Mouse (Mus musculus): ENCODE results near the gene 4933411K16Rik. TPM values are rescaled to one million over a fixed set of nuclear protein-coding genes. Genes with fewer than 3 reads are reported as not detected.

4933411K16Rik gene
- not detected in 2 replicates for polyA plus RNA-seq (2016; fragmentation: Nextera tagmentation; extraction: Ambion mirVana)

DNA sequence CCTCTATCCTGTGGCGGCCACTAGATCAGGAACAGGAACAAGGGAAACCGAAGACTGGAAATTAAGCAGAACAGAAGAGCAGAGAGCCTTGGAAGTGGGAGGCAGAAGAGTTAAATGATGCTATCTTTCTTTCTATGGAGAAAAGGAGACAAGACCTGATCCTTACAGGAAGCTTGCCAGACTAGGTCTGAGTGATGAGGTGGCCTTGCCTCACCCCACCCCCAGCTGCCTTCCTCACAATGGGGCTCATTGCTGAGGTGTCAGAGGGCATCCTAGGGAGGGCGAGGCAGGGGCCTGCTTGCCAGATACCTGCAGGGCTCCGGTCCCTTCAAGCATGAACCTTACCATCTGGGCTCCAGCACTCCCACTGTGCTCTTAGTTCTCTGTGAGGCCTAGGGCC, at the start of gene 4933411K16Rik:
Gene 4933411K16Rik, plus strand, starts transcription at position 301 of the 400 bp plus-strand sequence.
- no peak for ATAC-seq (ENCODE audit: low FRiP score, low read depth)
- H3K4me2 ChIP-seq (replicated peaks), result no peak within 1 kb of the TSS
- no peaks in the 10 kb centered on the region for H3K9me3 ChIP-seq
- H3K36me3 ChIP-seq, result no peaks in the 10 kb centered on the region
- no peak within 1 kb of the TSS for H3K9ac ChIP-seq
- 78% methylated on average over 4 of the region's 4 CpGs for WGBS
- H3K4me1 ChIP-seq, result no peaks in the 10 kb centered on the region
- H3K27ac ChIP-seq, result no peak within 1 kb of the TSS
- no peaks in the 10 kb centered on the region for H3K27me3 ChIP-seq (replicated peaks)
- no peak within 1 kb of the TSS for H3K4me3 ChIP-seq

DNA sequence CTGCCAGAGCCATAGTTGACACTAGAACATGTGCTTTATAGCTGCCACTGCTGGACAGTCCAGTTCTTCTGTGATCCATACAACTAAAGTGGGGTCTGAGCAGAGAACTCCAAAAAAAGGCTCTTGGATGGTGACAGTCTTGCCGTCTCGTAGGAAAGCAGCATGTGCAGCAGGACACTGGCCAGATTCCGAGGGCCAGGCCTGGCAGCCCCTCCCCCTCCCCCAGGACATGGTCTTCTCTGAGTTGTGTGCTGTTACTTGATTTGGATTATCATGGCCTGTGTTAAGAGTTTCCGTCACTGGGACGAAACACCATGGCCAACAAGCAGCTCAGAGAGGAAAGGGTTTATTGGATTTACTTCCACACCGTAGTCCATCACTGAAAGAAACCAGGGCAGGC, 47.8 kb upstream of the 4933411K16Rik start:
- H3K4me1 ChIP-seq, result 0 out of 2 replicates have a peak, but pooled peaks cover 5% of the 10 kb centered on the region
- 82% methylated on average over 6 of the region's 6 CpGs for WGBS
- no peak for ATAC-seq (ENCODE audit: low FRiP score, low read depth)

DNA sequence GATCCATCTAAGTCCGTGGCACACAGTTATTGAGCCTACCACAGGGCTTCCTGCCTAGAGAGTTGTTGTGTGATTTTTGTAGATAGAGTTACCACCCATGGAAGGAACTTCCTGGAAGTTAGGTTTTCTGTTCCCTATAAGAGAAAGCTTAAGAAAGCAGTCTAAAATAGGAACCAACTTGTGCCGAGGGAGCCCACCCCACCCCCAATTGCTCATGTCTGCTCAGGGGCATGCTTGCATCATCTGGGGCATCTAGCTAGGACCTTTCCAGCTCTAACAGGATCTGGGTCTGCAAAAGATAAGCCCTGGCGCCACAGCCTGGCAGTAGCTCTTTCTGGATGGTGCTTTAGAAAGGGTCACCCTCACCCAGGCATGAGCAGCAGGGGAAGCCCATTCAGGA, 46.4 kb upstream of the 4933411K16Rik start:
- WGBS, result 90% methylated on average over 3 of the region's 3 CpGs
- Histone ChIP-seq H3K27me3 (replicated peaks) (no peaks in the 10 kb centered on the region), H3K9me3 (no peaks in the 10 kb centered on the region), H3K9ac (no peak overlapping the region), H3K36me3 (no peaks in the 10 kb centered on the region), H3K4me2 (replicated peaks) (no peak overlapping the region), H3K4me1 (peaks cover 8% of the 10 kb centered on the region; the same call in 1 of the 2 replicates), H3K4me3 (no peak overlapping the region), H3K27ac (no peak overlapping the region)
- no peak for ATAC-seq (ENCODE audit: low FRiP score, low read depth)

More for the DNA sequence above, 47.8 kb upstream of the 4933411K16Rik start:
- H3K27me3 ChIP-seq (replicated peaks), result no peaks in the 10 kb centered on the region
- no peak overlapping the region for H3K4me2 ChIP-seq (replicated peaks)
- no peaks in the 10 kb centered on the region for H3K36me3 ChIP-seq
- H3K9me3 ChIP-seq, result no peaks in the 10 kb centered on the region
- no peak overlapping the region for H3K9ac ChIP-seq
- H3K4me3 ChIP-seq, result no peak overlapping the region
- no peak overlapping the region for H3K27ac ChIP-seq

DNA sequence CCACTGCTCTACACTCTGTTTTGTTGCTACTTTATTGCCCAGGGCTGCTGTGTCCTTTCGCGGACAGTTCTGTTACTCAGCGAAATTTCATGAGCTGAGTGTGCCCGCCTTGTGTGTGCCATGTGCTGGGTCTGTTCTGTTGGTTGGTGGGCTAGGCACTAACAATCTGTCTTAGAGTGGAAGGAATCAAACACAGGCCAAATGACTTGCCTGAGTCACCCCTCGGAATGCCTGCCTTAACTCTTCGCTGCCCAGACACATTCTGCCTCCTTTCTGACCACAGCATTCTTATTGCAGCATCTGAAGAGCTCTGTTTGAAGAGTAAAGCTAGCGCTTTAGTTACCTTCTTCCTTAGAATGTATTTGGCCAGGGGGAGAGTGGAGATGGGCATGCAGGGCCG, 45.5 kb upstream of the 4933411K16Rik start:
- Histone ChIP-seq H3K27ac (no peak overlapping the region), H3K9me3 (no peaks in the 10 kb centered on the region), H3K27me3 (replicated peaks) (no peaks in the 10 kb centered on the region), H3K36me3 (no peaks in the 10 kb centered on the region), H3K4me3 (no peak overlapping the region), H3K4me2 (replicated peaks) (no peak overlapping the region), H3K4me1 (peaks cover 11% of the 10 kb centered on the region; the same call in 1 of the 2 replicates), H3K9ac (no peak overlapping the region)
- no peak for ATAC-seq (ENCODE audit: low FRiP score, low read depth)
- 65% methylated on average over 8 of the region's 8 CpGs for WGBS

DNA sequence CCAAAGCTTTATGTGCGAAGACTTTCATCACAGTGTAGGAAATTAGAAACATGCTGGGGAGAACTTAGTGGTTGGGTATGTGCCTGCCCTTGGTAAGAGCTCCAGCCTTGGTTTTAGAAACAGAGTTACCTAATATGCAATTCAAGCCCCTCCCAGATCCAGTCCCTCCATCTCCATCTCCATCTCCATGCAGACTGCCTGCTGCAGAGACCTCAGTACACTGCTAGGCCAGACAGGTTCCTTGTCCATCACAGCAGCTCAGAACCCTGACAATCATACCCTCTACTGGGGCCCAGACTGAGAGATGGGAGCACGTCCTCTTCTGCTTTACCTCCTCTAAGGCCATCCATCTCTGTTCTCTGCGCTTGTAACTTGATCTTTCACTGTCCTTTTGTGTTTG, 43.5 kb upstream of the 4933411K16Rik start:
- no peaks in the 10 kb centered on the region for H3K27me3 ChIP-seq (replicated peaks)
- H3K4me1 ChIP-seq, result peaks cover 11% of the 10 kb centered on the region; the same call in 1 of the 2 replicates
- H3K36me3 ChIP-seq, result no peaks in the 10 kb centered on the region
- no peak overlapping the region for H3K9ac ChIP-seq
- H3K4me3 ChIP-seq, result no peak overlapping the region
- no peak for ATAC-seq (ENCODE audit: low FRiP score, low read depth)
- 52% methylated on average over 3 of the region's 3 CpGs for WGBS
- no peak overlapping the region for H3K27ac ChIP-seq
- no peaks in the 10 kb centered on the region for H3K9me3 ChIP-seq
- H3K4me2 ChIP-seq (replicated peaks), result no peak overlapping the region

DNA sequence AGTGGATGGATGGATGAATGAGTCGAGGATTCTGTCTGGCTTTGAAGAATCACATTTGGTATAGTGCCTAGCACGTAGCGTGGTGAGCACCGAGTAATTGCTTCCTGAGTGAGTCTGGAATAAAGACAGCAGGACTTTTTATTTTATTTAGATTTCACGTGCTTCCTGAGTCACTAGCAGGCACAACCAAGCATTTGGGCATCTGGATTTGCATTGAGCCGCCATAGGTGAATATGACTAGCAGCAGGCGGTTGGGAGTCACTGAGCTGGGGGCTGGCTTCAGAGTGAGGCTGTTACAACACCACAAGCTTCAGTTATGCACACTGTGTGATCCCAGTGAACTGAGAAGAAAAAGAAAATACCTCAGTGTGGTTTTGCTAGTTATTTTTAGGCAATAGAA, 43.0 kb upstream of the 4933411K16Rik start:
- Histone ChIP-seq H3K4me1 (peaks cover 11% of the 10 kb centered on the region; the same call in 1 of the 2 replicates), H3K4me3 (no peak overlapping the region), H3K9me3 (no peaks in the 10 kb centered on the region), H3K27me3 (replicated peaks) (no peaks in the 10 kb centered on the region), H3K36me3 (no peaks in the 10 kb centered on the region), H3K9ac (no peak overlapping the region), H3K4me2 (replicated peaks) (no peak overlapping the region), H3K27ac (no peak overlapping the region)
- ATAC-seq (ENCODE audit: low FRiP score, low read depth), result no peak
- WGBS, result 63% methylated on average over 7 of the region's 7 CpGs

DNA sequence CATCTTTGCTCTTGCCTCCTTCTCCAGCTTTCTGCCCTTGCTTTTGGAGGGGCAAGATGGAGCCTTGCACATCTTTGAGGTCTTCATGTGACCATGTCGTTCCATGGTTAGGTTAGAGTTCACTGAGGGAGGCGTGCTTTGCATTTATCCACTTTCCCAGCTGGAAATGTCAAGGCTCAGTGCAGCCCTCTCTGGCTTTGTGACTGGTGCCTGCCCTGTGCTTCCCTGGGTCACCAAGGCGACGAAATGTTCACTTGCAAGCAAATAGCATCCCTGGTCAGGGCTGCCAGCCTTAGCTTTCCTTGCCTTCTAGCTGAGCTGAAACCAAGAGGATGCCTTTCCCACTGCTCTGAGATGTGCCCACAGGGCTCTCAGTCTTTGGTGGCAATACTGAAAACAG, 41.6 kb upstream of the 4933411K16Rik start:
- no peak overlapping the region for H3K4me2 ChIP-seq (replicated peaks)
- no peak overlapping the region for H3K9ac ChIP-seq
- H3K27ac ChIP-seq, result no peak overlapping the region
- H3K36me3 ChIP-seq, result no peaks in the 10 kb centered on the region
- no peaks in the 10 kb centered on the region for H3K27me3 ChIP-seq (replicated peaks)
- no peak overlapping the region for H3K4me3 ChIP-seq
- H3K4me1 ChIP-seq, result peaks cover 11% of the 10 kb centered on the region; the same call in 1 of the 2 replicates
- WGBS, result 58% methylated on average over 4 of the region's 4 CpGs
- no peak for ATAC-seq (ENCODE audit: low FRiP score, low read depth)
- H3K9me3 ChIP-seq, result no peaks in the 10 kb centered on the region

DNA sequence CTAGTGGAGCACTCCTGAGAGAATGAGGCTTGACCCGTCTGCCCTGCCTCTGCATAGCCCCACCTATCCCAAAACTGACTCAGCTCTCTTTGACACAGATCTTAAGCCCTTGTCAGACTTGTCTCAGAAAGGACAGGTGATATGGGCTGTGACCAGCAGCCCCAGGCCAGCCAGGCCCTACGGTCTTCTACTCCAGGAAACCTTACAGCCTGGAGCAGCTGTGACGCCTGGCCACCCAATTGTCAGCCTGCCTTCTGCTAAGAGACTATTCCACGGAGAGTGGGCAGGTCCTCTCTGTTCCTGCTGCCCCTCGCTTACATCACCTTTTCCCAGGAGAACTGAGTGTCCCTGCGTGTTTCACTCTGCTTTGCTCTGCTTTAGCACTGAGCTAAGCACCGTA, 40.9 kb upstream of the 4933411K16Rik start:
- H3K4me1 ChIP-seq, result peaks cover 11% of the 10 kb centered on the region; the same call in 1 of the 2 replicates
- H3K27ac ChIP-seq, result no peak overlapping the region
- H3K27me3 ChIP-seq (replicated peaks), result no peaks in the 10 kb centered on the region
- 83% methylated on average over 7 of the region's 7 CpGs for WGBS
- no peak for ATAC-seq (ENCODE audit: low FRiP score, low read depth)
- H3K4me2 ChIP-seq (replicated peaks), result no peak overlapping the region
- no peak overlapping the region for H3K9ac ChIP-seq
- no peak overlapping the region for H3K4me3 ChIP-seq
- H3K9me3 ChIP-seq, result no peaks in the 10 kb centered on the region
- no peaks in the 10 kb centered on the region for H3K36me3 ChIP-seq

DNA sequence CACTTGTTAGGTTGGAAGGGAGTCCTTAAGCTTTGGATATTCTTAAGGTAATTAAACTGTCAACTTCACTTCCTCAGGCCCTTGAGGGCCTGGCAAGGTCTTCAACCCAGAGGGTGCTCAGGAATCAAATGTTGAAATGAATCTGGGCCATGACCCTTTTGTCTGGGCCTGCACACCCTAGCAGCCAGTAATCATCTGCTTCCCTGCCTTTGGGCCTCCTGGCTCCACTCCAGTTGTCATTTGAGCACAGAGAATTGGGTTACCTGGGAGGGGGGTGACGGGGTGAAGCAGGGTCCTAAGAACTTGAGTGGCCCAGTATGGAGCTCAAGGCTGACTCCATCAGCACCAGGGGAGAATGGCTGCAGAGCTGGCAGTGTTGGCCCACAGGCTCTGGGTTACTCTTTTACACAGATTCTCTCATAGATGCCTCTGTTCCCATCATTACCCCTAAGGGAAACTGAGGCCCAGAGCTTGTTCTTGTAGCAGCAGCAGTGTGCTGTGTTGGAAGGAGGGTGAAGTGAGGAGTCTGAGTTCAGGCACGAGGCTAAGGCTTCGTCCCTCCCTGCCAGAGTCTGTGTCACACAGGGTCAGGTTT, 37.7 kb upstream of the 4933411K16Rik start:
- H3K4me1 ChIP-seq, result peaks cover 12% of the 10 kb centered on the region; the same call in 1 of the 2 replicates
- H3K4me3 ChIP-seq, result no peak overlapping the region
- no peak overlapping the region for H3K9ac ChIP-seq
- no peak overlapping the region for H3K27ac ChIP-seq
- WGBS, result 88% methylated on average over 3 of the region's 3 CpGs
- no peaks in the 10 kb centered on the region for H3K9me3 ChIP-seq
- ATAC-seq (ENCODE audit: low FRiP score, low read depth), result no peak
- no peaks in the 10 kb centered on the region for H3K36me3 ChIP-seq
- no peak overlapping the region for H3K4me2 ChIP-seq (replicated peaks)
- no peaks in the 10 kb centered on the region for H3K27me3 ChIP-seq (replicated peaks)

DNA sequence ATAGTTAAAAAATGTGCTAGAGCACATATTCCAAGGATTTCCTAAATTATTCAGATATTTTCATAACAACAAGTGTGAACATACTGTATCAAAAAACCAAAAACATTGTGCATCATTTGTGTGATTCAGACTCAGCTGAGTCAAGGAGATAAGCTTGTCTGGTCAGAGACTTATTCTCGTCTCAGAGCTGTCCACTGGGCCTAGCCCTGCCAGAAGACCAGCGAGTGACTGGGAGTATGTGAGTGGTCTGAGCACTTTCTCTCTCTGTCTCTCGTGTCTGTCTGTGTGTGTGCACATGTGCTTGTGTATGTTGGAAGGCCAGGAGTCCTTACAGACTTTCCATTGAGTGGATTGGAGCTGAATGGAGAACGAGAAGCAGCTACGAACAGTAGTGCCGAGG, 37.0 kb upstream of the 4933411K16Rik start:
- Histone ChIP-seq H3K9ac (no peak overlapping the region), H3K4me3 (no peak overlapping the region), H3K9me3 (no peaks in the 10 kb centered on the region), H3K27ac (no peak overlapping the region), H3K36me3 (no peaks in the 10 kb centered on the region), H3K27me3 (replicated peaks) (no peaks in the 10 kb centered on the region), H3K4me1 (peaks cover 12% of the 10 kb centered on the region; the same call in 1 of the 2 replicates), H3K4me2 (replicated peaks) (no peak overlapping the region)
- 84% methylated on average over 6 of the region's 6 CpGs for WGBS
- no peak for ATAC-seq (ENCODE audit: low FRiP score, low read depth)

DNA sequence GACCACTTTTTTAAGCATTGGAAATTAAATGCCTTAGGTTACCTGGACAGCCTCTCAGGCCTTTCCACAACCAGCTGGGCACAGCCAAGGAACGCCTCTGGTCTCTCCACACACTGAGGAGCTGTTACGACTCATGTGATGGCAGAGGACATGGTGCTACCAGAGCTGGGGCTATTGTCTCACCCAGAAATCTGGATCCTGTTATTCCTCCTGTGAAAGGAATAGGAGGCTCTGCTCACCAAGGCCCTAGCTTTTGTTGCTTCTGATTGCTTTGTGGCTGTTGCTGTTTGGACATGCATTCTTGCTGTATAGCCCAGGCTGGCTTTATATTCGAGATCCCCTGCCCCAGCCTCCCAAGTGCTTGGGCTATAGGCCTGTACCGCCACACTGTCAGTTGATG, 35.8 kb upstream of the 4933411K16Rik start:
- no peak overlapping the region for H3K4me3 ChIP-seq
- no peaks in the 10 kb centered on the region for H3K9me3 ChIP-seq
- no peak overlapping the region for H3K4me2 ChIP-seq (replicated peaks)
- no peaks in the 10 kb centered on the region for H3K27me3 ChIP-seq (replicated peaks)
- H3K27ac ChIP-seq, result no peak overlapping the region
- H3K36me3 ChIP-seq, result no peaks in the 10 kb centered on the region
- 0 out of 2 replicates have a peak, but pooled peaks cover 6% of the 10 kb centered on the region for H3K4me1 ChIP-seq
- ATAC-seq (ENCODE audit: low FRiP score, low read depth), result no peak
- H3K9ac ChIP-seq, result no peak overlapping the region
- 66% methylated on average over 4 of the region's 4 CpGs for WGBS

DNA sequence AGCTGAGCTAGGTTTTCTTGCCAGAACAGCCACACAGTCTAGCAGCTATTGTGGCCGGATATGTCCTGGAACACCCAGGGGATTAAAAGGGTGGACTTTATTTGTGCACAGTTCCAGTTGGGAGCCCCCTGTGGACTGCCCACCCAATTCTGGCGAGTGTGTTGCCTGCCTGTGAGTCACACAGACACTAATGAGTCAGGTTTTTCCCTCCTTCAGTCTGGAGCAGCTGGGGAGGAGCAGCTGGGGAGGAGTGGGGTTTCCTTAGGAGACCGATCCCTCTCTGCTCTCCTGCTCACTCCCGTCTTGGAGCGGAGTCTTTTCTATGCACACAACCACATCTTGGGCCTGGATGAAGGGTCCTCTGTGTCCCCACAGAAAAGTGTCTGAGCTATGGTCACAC, 35.2 kb upstream of the 4933411K16Rik start:
- no peak overlapping the region for H3K4me3 ChIP-seq
- no peak overlapping the region for H3K9ac ChIP-seq
- H3K9me3 ChIP-seq, result no peaks in the 10 kb centered on the region
- H3K36me3 ChIP-seq, result no peaks in the 10 kb centered on the region
- H3K27me3 ChIP-seq (replicated peaks), result no peaks in the 10 kb centered on the region
- H3K4me1 ChIP-seq, result 0 out of 2 replicates have a peak, but pooled peaks cover 6% of the 10 kb centered on the region
- 67% methylated on average over 5 of the region's 5 CpGs for WGBS
- ATAC-seq (ENCODE audit: low FRiP score, low read depth), result no peak
- no peak overlapping the region for H3K27ac ChIP-seq
- H3K4me2 ChIP-seq (replicated peaks), result no peak overlapping the region
